Mouse (Mus musculus): Measurements from ENCODE around the gene Vwce. TPM values are rescaled to one million over a fixed set of nuclear protein-coding genes. Genes with fewer than 3 reads are reported as not detected.

Gene Vwce
- total RNA-seq (2017) = not detected in 3 replicates

DNA sequence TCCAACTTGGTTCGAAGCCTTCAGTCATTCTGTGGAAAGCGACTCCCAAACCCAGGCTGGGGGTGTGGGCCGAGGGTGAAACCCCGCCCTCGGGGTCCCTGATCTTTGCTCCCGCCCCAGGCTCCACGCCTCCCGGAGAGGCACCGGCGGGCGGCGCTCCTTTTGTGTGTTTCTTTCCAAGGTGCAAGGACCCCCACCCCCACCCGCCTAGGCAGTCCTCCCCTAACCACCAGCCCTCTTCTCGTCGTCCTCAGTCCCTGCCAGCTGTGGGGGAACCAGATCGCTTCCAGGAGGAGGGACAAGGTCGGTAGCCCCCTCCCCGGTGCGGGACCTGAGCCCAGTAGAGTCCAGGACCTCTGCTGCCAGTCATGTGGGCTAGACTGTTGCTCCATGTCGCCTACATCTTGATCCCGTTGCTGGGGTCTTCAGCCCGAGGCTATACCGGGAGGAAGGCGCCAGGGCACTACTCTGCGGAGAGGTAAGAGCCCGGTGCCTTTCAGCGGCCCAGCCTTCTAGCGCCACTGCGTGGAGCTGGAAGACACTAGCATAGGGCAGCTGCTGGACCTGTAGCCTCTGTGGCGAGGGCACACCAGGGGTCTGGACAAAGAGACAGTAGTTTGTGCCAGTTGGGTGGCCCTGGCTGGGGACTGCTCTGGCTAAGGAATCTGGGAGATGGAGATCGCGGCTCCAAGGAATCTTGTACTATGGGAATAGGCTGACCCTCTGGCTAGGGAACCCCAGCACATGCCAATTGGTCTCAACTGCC is at the start of gene Vwce:
Gene Vwce (plus strand): TSS at position 108 of the 766 bp plus-strand sequence.
- ATAC-seq (replicated peaks; ENCODE audit: insufficient number of reproducible peaks, low FRiP score, low TSS enrichment, poor library complexity, severe bottlenecking) = no peak

DNA sequence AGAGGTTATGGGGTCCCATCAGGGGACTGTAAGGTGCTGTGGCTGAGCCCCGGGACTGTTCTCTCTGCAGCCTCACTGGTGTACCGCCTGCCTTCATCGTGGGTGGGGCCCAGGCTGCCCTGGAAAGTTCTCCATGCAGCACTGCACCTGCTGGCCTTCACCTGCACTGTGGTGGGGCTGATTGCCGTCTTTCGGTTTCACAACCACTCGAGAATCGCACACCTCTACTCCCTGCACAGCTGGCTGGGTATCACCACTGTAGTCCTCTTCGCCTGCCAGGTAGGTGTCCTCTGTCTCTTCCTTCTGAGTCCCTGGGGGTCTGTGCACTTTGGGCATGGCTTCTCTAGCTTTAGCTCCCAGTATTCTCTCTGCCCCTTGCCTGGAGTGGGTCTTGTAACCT is 48.9 kb upstream of the Vwce start:
- no peak for ATAC-seq (replicated peaks; ENCODE audit: insufficient number of reproducible peaks, low FRiP score, low TSS enrichment, poor library complexity, severe bottlenecking)

DNA sequence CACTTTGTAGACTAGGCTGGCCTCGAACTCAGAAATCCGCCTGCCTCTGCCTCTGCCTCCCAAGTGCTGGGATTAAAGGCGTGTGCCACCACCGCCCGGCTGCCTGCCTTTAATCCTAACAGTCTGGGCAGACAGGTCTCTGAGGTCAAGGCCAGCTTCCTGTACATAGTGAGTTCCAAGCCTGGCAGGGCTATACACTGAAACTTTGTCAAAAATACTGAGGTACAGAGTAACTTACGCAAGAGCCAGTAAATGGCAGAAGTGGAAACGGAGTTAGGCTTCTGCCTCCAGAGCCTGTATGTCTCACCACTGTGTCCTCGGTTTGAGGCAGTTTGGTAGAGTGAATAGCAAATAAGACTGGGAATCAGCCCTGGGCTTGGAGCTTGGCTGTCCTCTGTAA is 46.8 kb upstream of the Vwce start:
- 0 out of 2 replicates have a peak, but pooled peaks have one; percentile 23 for ATAC-seq (replicated peaks; ENCODE audit: insufficient number of reproducible peaks, low FRiP score, low TSS enrichment, poor library complexity, severe bottlenecking)

DNA sequence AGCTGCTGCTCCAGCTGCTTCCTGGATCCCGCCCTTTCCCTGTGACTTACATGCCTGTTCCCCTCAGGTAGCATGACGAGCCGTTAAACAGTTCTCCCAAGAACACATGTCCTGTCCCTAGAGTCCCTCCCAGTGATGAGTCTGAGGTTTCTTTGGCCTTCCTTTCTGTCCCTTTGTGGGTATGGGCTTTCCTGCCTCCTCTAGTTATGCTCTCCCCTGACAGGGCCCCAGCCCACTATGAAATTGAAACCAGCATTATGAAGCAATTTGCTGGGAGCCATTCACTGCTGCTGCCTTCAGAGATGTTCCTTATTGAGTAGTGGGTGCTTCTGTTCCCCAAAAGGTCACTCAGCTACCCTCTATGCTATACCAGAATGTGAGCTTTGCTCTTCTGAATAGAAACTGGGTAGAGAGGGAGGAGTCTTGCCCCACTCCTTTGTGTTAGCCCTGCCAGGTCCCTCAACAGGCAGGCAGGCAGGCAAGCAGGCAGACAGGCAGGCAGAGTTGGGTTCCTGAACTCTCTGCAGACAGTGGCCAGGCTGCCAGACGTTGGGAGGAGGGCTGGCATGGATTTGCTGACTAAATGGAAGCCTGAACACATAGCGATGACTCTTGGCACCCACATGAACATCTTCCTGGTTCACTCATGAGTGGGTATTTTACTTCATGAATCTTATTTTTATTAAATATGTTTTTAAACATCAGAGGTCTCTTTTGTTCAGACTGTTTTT is 44.7 kb upstream of the Vwce start:
- ATAC-seq (replicated peaks; ENCODE audit: insufficient number of reproducible peaks, low FRiP score, low TSS enrichment, poor library complexity, severe bottlenecking) = no peak

DNA sequence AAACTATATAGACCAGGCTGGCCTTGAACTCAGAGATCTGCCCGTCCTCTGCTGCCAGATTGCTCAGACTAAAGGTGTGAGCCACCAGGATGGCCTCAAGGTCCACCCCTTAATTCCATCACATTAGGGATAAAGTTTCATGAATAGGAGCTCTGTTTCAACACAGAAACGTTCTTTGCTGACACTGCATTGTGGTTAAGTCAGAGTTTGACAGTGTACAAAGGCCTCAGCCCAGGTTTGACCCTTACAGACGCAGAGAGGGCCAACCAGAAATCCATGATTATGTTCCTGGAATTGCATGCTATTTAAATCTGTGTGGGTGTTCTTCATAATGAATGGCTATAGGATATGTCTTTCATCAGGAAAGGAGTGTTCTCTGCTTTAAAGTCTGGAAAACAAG is 43.7 kb upstream of the Vwce start:
- ATAC-seq (replicated peaks; ENCODE audit: insufficient number of reproducible peaks, low FRiP score, low TSS enrichment, poor library complexity, severe bottlenecking) = no peak

DNA sequence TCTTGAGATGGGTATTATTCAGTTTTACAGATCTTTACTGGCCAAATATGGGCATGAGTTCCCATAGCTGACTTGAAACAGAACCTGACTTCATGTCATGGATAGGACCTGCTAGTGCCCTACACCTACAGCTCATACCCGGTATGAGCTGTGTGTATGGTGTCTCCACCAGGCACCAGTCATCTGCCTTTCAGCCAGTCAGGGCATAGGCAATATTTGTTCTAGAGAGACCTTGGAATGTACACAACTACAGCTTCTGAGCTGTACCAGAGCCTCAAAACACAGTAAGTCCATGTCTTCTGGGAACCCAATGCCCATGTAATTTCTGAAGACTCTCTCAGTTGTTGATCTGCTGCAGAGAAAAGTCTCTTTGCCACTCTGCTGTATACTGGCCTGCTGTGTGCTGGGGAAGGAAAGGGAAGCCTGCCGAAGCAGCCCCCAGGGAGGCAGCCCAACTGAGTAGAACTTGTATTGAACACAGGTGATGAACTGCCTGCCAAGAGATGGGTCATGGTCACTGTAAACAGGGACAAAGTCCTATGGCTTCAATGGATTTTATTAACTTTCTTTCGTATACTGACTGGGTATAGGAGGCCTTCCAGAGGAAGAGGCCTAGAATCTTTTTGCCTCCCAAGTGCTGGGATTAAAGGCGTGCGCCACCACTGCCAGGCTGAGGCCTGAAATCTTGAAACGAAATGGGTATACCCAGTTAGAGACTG is 42.2 kb upstream of the Vwce start:
- no peak for ATAC-seq (replicated peaks; ENCODE audit: insufficient number of reproducible peaks, low FRiP score, low TSS enrichment, poor library complexity, severe bottlenecking)

DNA sequence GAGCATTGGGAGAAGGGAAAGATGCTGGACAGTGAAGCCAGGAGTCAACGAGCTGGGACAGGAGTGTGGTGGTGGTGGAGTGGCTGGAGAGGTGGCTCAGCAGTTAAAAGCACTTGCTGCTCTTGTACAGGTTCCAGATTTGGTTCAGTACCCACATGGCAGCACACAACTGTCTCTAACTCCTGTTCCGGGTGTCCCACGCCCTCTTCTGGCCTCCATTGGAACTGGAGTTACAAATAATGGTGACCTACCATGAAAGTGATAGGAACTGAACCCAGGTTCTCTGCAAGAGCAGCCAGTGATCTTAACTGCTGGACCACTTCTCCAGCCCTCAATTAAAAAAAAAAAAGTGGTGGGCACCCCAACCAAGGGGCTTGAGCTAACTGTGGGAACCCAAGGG is 35.8 kb upstream of the Vwce start:
- no peak for ATAC-seq (replicated peaks; ENCODE audit: insufficient number of reproducible peaks, low FRiP score, low TSS enrichment, poor library complexity, severe bottlenecking)

DNA sequence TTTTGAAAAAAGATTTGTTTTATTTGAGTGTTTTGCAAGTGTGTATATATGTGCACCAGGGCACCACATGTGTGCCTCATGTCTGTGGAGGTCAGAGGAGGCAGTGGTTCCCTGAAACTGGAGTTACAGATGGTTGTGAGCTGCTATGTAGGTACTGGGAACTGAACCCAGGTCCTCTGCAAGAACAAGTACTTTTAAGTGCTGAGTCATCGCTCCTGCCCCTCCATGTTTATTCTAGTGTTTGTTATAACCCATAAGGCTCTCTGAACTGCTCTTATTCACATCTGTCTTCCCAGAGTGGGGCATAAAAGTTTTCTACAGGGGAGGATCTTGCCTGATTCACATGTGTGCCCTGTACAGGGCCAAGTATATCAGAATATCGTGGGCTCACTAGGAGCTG is 34.4 kb upstream of the Vwce start:
- no peak for ATAC-seq (replicated peaks; ENCODE audit: insufficient number of reproducible peaks, low FRiP score, low TSS enrichment, poor library complexity, severe bottlenecking)

DNA sequence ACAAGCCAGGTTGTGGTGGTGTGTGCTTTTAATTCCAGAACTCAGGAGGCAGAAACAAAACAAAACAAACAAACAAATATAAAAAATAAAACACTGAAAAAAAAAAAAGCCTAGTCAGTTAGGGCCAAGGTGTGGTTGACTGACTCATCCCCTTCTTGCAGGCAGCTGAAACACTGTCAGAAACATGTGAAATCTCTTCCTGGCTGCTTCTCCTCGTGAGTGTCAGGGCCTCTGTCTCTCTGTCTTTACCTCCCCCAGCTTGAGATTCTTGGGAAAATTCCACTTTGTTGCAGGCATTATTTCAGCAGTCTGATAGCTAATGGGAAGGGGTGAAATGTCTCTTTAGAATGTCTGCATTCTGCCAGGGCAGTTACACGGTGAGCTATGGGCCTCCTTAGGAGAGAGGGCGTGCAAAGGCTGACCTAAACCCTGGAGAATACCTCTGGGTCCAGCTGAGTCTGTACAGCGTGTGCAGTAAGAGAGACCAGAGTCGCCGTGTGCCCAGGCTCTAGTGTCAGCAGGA is 31.7 kb upstream of the Vwce start:
- ATAC-seq (replicated peaks; ENCODE audit: insufficient number of reproducible peaks, low FRiP score, low TSS enrichment, poor library complexity, severe bottlenecking) = no peak

DNA sequence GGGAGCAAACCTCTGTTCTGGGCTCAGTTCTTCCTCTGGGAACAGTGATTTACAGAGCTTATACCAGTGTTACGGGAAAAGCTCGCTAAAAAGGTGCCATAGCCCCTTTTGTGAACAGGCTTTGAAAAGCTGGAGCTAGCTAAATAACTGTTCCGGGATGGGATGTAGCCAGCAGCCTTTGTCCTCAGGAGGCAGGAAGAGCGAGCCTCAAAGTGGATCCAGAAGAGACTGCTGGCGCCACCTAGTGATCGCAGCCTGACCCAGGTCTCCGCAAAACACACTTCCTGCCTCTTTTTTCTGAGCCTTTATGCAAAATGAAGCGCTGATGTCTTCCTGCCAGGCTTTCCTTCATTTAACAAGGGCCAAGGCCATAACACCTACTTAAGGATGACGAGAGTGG is 31.2 kb upstream of the Vwce start:
- peak; percentile 57; the same call in 1 of the 2 replicates for ATAC-seq (replicated peaks; ENCODE audit: insufficient number of reproducible peaks, low FRiP score, low TSS enrichment, poor library complexity, severe bottlenecking)

DNA sequence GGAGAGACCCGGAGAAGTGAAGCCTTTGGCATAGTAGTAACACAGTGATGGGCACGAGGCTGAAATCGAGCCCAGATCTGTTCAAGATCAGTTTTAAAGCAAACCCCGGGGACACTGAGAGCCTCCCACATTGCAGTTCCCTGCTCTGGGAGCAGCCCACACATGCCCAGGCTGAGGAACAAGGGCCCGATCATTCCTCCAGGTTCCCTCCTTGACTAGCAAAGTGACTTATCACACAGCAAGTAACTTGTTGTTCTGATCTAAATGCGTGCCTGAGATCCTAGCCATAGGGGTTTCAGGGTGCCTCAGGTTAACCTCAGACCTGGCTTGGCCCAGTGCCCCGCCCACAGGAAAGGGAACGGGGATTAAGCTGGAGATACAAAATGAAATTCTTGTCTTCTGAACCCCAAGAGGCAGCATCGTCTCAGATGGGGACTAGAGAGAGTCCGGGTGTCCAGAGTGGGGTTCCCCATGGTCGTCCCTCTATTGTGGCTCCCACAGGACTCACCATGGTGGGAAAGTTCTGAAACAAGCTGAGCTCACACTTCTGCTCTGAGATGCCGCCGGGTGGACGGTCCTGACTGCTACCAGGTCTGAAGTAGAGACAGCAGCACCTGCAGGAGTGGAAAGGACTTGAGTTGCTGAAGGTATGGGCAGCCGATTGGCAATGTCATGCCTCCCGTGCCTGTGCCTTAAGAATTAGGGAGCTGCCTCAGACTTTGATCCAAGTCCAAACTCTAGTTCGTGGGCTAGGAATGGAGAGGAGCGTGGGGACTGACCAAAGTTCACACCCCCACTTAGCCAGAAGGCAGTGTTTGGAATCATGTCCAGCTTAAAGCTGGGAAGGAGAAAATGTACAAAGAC is 30.1 kb upstream of the Vwce start:
- no peak for ATAC-seq (replicated peaks; ENCODE audit: insufficient number of reproducible peaks, low FRiP score, low TSS enrichment, poor library complexity, severe bottlenecking)

DNA sequence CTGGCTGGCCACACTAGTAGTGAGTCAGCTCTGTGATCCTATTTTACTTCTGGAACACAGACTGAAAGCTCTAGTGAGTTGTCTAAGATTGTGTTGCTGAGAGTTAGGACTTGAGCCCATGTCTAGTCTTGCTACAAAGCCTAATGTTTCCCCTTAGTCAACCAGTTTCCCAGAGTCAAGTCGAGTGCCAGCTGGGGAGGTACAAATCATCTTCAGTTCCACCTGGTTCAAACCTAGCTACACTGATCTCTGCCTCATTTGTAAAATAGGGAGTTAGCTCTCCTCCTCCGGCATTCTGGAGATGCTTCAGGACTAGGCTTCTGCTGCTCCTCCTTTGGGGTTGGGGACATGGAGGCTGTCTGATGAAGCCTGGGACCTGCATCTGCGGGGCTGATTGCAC is 29.5 kb upstream of the Vwce start:
- no peak for ATAC-seq (replicated peaks; ENCODE audit: insufficient number of reproducible peaks, low FRiP score, low TSS enrichment, poor library complexity, severe bottlenecking)

DNA sequence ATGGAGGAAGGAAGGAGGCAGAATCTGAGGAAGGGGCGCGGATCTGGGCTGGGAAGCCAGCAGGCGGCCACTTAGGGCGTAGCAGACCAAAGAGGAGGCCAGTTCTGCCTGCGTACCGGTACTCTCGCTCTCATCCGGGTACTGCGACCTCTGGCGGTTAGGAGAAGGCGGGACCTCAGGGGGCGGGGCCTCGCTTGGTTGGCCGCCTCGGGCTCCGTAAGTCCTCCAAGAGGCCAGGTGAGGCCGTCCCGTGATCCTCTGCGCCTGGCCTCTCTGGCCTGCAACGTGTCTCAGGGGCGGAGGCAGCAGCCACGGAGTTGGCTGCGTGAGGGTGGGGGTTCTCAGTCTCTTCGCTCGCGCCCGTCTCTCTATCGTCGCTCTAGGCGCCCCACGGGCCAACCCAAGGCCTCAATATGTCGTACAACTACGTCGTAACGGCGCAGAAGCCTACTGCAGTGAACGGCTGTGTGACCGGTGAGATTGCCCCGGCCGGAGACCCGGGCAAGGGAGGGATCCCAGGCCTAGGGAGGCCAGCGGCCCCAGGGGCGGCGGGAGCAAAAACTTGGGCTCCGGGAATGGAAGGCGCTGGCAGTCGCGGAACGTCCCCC is 28.6 kb upstream of the Vwce start, which contains the start of the genes Ddb1 and Tkfc:
Gene Ddb1 (plus strand): TSS at position 35 of the 608 bp plus-strand sequence.
Gene Tkfc (minus strand): TSS at position 362 of the 608 bp plus-strand sequence.
- ATAC-seq (replicated peaks; ENCODE audit: insufficient number of reproducible peaks, low FRiP score, low TSS enrichment, poor library complexity, severe bottlenecking) = peak; percentile 91

DNA sequence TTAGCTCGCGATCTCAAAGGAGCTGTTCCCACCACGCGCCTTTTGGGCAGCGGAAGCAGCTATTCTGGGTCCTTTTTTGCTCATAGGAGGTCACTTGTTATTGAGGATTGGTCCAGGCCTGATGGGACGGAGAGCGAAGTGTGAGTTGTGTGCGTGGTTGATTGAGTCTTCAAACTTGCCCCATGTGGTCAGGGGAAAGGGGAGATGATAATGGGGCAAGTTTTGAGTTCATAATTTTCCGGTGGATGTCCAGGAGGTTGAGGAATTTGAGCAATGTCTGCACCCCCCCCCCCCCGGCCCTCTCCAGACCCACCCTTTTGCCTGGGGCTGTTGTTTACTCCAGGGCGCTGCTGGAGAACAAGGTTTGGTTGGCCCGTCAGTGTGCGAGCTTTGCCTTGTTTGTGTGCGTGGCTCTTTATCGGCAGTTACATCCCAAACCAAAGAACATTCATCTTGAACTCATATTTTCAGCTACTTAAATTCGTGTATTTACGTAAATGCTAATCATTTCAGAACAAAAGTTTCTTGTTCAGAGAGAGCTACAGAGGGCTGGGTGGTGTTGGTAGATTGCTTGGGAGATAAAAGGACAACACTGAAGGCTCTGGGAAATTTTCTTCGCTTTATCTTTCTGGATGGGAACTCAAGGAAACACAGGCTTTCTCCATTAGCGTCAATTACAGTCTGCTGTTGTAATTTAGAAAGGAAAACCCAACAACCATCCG is 28.0 kb upstream of the Vwce start:
- ATAC-seq (replicated peaks; ENCODE audit: insufficient number of reproducible peaks, low FRiP score, low TSS enrichment, poor library complexity, severe bottlenecking) = no peak

DNA sequence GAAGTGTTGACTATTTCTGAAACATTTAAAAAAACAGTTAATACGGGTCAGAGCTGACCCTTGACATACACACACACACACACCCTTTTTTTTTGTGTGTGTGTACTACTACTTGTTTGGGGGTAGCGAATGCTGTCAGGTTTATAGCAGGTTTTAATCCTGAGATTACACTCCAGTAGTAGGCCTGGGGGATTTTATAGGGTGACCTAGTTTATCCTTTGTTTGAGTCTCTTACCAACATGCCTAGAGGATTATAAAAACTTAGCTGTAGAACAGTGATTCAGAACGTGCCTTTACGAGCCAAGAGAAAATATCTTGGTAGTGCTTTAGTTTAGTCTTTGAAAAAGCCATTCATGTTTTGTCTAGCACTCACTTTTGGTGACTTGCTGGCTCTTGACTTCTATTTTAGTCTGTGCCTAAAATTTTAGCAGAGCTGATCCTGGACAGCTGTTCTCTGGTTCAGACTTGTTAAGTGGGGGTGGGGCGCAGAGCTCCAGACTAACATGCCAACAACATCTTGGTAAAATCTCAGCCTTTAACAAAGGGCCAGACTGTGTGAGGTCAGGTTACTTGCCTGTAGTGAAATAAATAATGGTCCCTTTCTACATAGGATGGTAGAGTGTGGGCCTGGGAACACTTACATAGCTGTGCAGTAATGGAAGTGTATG is 25.3 kb upstream of the Vwce start:
- ATAC-seq (replicated peaks; ENCODE audit: insufficient number of reproducible peaks, low FRiP score, low TSS enrichment, poor library complexity, severe bottlenecking) = no peak

DNA sequence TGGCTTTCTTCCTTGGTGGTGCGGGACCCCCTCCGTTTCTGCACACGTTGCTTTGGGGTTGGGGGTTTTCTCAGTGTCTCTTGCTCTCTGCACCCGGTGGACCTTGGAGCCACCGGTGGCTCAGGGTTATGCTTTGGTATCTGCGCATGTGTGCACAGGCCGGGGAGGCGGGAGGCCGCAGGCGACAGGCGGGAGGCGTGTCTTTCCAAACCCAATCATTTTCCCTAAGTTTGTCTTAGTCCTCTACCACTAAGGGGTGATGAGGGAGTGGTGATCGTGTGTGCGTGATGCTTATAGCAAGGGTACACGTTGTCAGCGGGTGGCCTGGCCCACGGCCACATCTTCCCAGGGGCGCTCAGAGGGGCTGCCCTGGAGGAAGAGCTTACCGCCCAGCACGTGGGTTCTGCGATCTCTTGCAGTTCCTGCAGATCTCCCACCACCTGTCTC is 882 bp downstream of the Vwce start:
- ATAC-seq (replicated peaks; ENCODE audit: insufficient number of reproducible peaks, low FRiP score, low TSS enrichment, poor library complexity, severe bottlenecking) = no peak

DNA sequence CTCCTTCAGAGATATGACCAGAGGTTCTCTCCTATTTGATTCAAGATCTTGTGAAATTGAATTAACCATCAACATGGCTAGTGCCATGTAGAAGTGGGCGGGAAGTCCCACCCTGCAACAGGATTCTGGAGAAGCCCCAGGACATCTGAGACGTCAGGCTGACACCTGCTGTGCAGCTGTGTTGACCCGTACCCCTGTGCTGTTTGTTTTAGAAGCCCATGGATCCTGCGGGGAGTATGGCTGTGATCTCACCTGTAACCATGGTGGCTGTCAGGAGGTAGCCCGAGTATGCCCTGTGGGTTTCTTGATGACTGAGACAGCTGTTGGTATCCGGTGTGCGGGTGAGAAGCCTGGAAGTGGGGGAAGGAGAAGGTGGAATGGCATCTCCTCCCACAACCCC is 3.8 kb downstream of the Vwce start:
- ATAC-seq (replicated peaks; ENCODE audit: insufficient number of reproducible peaks, low FRiP score, low TSS enrichment, poor library complexity, severe bottlenecking) = no peak
